Mouse (Mus musculus) large intestine, adult 2 months (tissue): Measurements from ENCODE around the gene Rgs16. TPM values are rescaled to one million over a fixed set of nuclear protein-coding genes. Genes with fewer than 3 reads are reported as not detected.
"Not testable (repeated sequence)": the region's sequence is repeated elsewhere in the genome, so short reads cannot be mapped to it uniquely, and the experiment has no call there.

Experiments
- DNase-seq: peaks from one replicate; pipeline ENCODE4 v3.0.0-alpha.2; 2012; ENCODE audit warnings: low read depth, low spot score
- WGBS: fragments of 180-500 bp; shearing (Covaris S2); methylation state at CpG from one replicate; pipeline ENCODE4 v1.1.7; 2018; 5-methylcytosine and 5-hydroxymethylcytosine counted together
- polyA plus RNA-seq: library from polyadenylated mRNA; depleted of rRNA; stranded (reverse); fragments of >200 nt; gene quantifications from 2 replicates; pipeline ENCODE4 v1.2.3, GENCODE M21; 2012

The Rgs16 gene
- polyA plus RNA-seq, 1 experiment, result 0.78 TPM

DNA sequence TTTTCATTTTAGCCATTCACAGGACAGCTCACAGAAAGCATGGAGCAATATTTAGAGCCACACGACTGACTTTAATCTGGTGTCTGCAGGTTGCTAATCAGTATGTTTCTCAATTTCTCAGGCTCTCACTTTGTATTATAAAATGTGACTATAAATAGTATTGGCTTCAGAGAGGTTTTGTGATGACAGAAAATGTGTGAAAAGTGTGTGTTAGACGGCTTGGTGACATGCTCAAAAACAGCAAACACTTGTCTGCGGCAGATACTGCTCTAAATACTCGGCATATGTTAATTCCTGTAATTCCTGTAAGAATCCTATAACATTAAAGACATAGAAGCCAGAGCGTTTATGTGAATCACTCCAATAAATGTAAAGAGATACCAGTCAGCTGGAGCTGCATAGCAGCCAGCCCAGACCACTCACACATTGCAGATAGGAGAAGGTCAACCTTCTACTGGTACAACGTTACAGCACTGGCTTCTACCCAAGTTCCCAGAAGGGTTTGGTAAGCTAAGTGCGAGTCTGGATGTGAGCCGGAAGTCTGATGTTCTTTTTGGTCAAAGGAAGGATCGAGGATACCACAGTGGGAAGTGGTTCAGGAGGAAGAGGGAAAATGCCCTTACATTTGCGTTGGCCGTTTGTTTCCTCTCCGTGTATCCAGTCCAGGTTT is 7.8 kb downstream of the Rgs16 start:
- WGBS, result 68% methylated on average over 12 of the region's 12 CpGs
- no peak for DNase-seq

DNA sequence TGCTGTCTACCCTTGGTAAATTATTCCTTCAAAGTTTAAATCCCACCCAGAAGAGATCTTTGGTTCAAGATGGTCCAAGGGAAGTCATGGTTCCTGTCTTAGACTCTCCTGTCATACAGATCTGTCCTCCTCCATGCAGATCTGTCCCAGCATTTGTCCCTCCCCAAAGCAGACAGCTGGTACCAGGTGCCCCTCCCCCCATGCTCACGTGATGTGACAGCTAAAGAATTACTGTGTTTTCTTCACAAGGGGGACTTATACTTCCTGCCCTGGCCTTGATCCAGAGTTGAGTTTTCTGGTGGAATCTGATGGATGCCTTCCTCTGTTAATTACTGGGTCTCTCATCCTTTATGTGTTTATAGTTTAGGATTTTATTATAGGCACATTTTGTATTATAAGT is 8.4 kb downstream of the Rgs16 start:
- DNase-seq, result no peak
- WGBS, result 14% methylated on average over 1 of the region's 1 CpGs

DNA sequence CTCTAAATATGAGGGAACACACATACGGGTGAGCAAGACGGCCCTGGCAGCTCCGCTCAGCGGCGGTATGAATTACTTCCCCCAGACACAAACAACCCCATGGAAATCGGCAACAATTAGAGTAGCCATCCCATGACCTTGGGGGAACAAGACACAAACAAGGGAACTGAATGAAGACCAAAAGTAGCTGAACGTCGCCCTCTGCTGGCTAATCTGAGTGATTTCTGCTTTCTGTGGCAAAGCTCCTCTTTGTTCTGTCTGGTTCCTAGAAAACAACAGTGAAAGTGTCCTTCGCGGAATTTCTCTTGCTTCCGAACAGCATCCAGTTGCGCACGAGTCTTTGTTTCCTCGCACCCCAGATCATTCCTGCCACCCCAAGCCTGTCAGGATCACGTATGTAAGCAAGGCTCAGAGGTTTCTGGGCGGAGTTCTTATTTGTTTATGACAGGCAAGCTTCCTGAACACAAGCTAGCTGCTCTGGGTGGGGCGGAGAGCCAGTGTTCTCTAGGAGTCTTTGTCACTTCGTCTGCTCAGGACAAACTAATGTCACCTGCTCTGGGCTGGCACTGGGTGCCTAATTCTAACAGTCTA is 9.2 kb downstream of the Rgs16 start, which contains the start of gene Rnasel:
Gene Rnasel, plus strand, starts transcription at position 216 of the 591 bp plus-strand sequence.
- WGBS, result under 1% methylated on average over 18 of the region's 18 CpGs
- DNase-seq, result peak; percentile 82

DNA sequence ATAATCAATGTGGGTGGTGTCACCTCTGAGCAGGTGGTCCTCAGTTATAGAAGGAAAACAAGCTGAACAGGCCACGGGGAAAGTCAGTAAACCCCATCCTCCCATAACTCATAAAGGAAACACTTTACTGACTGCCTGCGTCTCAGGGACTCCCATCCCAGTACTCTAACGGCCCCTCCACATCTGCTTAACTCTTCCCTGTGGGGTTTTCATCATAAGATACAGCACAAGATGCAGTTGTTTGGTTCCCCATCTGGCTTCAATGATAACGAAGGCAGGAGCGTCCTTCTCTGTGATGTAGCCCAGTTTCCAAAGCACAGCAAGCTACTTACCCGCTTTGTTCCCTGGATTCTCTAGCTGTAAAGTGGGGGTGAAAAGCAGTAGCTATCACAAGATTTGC is 9.9 kb downstream of the Rgs16 start:
- 61% methylated on average over 6 of the region's 6 CpGs for WGBS
- DNase-seq, result no peak

DNA sequence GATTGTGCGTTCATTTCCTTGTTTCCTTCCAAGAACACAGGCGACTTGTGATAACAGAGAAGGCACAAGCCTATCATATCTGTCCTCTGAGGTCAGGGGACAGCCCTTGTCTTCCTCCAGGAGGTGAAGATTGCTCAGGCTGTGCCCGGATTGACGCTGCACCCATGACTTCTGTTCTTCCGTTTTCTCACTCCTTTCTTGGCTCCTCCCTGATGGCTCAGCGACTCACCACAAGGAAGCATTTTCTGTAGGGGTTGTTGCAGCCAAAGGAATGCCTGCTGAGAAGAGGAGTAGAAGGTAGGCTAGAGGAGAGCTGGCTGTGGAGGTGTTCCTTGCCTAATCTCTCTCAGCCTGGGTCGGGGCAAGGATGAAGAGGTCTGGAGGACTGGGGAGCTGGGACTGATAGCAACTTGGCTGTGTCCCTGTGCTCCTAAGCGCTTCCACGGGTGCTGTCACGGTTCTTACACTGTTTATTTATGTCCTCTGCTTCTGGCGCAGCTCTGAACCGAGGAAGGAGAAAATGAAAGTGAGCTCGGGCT is 11.7 kb downstream of the Rgs16 start:
- WGBS, result 3% methylated on average over 13 of the region's 13 CpGs
- DNase-seq, result no peak

DNA sequence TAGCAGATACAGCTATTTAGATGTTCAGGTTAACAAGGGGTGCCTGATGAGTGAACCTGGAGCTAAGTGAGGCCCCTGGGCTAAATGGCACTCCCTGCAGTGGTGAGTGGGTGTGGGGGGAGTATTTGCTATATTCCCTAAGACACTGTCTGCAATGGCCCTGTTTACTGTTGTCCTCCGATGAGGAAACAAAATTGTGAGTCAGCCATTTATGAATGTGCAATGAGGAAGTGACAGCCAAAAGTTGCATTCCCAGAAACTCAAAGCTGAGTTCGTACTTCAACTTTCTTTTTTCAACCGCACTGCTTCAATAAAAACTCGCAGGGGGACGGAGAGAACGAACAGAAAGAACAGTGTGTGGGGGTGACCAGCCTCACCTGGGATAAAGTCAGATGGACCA is 12.4 kb downstream of the Rgs16 start:
- no peak for DNase-seq
- WGBS, result 9% methylated on average over 6 of the region's 6 CpGs

DNA sequence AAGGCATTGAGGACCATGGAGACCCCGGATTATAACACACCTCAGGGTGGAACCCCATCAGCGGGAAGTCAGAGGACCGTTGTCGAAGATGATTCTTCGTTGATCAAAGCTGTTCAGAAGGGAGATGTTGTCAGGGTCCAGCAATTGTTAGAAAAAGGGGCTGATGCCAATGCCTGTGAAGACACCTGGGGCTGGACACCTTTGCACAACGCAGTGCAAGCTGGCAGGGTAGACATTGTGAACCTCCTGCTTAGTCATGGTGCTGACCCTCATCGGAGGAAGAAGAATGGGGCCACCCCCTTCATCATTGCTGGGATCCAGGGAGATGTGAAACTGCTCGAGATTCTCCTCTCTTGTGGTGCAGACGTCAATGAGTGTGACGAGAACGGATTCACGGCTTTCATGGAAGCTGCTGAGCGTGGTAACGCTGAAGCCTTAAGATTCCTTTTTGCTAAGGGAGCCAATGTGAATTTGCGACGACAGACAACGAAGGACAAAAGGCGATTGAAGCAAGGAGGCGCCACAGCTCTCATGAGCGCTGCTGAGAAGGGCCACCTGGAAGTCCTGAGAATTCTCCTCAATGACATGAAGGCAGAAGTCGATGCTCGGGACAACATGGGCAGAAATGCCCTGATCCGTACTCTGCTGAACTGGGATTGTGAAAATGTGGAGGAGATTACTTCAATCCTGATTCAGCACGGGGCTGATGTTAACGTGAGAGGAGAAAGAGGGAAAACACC is 13.7 kb downstream of the Rgs16 start:
- WGBS, result 80% methylated on average over 25 of the region's 25 CpGs
- no peak for DNase-seq

DNA sequence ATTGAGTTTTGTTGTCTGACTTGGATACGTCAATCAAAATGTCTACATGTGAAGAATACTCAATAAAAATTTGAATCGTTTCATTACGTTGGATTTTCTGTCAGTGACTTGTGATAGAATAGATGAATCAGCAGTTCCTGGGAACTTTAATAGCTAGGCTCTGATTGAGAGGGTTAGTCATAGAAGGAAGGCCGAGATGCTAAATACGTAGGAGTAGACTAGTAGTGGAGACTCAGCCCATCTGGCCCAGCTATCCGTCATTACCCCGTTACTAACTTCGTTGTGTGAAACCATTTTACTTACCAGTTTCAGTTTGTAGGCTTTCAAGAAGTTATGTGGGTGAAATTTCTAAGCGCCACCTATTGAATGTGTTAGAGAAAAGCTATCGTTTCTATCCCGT is 24.0 kb downstream of the Rgs16 start:
- no peak for DNase-seq
- 76% methylated on average over 11 of the region's 11 CpGs for WGBS

DNA sequence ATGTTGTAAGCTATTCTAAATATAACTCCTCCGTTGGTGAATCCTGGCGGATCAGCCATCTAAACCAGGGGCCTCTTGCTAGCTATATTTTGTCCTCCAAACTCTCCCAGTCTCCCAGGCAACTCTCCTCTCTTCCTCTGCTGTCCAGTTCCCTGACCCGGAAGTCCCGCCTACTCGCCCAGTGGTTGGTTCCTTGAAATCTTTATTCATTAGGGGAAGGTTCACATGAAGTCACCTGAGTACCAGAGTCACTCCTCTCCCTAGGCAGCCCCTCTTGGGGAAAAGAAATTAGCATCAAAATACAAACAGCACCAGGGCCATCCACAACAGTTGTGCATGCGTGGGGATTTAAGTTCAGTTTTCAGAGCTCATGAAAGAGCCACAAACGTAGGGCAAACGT is 26.1 kb downstream of the Rgs16 start:
- WGBS, result 70% methylated on average over 8 of the region's 8 CpGs
- DNase-seq, result no peak

DNA sequence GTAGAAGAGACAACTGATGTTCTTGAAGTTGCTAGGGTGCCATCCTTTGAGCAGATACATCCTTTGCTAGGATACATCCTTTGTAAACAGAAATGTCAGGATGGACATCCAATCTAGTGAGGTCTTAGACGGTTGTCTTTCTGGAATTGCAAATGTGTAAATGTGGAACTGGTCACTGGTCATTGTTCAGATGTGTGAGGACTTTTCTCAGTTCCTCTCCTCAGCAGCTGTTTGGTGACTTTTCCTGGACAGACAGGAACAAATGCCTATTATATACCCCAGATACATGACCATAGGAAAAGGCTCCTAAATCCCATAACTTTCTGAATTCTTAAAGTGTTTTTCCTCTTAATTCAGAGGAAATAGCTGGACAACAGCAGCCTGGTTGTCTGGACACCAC is 27.1 kb downstream of the Rgs16 start:
- WGBS, result 88% methylated on average over 1 of the region's 1 CpGs

DNA sequence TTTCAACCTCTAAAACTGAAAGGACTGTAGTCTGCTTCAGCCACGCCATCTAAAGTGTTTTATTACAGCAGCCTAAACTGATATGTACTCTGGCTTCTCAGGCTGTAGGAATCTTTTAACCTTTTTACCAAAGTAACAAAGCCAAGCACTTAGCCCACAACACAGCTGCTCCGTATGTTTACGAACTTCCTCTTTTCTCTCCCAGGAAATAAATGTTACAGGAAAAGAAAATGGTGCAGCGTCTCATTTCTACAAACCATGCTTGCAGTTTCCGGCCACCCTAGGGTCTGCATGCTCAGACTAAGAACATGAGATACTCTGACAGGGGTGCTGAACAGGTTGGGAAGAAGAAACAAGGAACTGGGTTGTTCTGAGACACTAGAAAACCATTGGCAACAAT is 28.3 kb downstream of the Rgs16 start:
- WGBS, result 7% methylated on average over 5 of the region's 5 CpGs
- no peak for DNase-seq

More for the DNA sequence above, 27.1 kb downstream of the Rgs16 start:
- no peak for DNase-seq

DNA sequence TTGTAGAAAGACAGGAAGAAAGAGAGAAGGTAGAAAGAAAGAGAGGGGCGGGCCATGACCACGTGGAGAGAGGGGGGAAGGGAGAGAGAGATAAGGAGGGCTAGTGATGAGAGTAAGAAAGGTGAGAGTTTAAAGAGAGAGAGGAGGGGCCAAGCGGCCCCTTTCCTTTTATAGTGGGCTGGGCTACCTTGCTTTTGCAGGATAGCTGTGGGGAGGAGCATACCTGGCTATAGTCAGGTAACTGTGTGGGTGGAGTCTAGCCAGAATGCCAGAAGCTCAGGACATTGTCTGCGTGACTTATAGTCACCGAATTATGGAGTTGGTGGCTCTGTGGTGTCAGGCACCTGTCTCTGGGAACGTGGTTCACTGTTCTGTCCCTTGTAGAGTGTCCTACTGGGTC is 29.4 kb downstream of the Rgs16 start:
- 28% methylated on average over 6 of the region's 6 CpGs for WGBS

DNA sequence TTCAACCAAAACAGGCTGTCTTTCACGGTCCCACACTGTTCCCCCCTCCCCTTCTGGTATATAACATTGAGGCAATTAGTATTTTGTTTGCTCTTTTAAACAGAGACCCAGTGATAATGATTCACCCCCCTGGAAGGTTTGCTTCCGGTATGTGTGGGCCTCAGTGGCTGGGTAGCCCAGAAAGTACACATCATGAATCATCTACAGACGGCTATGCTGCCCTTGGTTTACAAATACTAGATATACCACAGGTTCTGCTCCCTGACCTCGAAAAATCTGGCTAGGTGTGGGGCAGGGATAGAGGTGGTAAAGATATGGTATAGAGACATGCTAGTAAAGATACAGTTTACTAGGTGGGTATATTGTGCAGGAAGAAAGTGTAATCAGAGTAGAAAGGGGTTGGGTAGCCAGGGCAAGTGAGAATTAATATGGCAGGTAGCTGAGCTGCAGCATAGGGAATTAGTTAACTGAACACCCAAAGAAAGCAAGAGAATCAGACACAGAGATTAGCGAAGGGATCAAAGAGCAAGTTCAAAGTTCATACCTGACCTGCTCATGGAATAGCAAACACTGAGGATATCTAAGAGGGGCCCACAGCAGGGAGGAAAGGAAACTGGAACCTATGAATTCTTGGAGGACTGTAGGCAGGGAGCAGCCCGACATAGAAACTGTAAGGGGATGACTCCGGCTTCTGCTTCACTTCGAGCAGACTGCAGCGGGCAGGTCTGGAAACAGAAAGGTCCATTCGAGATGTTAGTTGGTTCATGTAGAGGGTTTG is 30.0 kb downstream of the Rgs16 start:
- DNase-seq, result no peak
- WGBS, result 31% methylated on average over 10 of the region's 10 CpGs

More for the DNA sequence above, 29.4 kb downstream of the Rgs16 start:
- not testable (repeated sequence) for DNase-seq

DNA sequence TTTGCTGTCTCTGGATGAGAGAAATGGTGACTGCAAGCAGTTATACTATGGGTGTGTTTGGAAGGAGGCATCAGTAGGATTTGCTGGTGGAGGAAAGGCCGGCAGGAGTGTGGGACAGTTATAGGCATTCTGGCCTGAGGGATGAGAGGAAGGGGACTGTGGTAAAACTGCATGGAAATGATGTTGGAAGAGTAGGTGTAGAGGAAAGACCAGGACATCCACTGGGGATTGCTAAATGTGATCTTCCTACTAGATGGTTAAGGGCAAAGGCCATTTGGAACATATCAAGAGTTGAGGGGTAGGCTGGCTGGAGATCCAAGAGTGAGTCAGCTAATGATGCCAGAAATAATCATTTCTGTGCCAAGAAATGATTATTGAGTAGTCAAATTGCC is 30.6 kb downstream of the Rgs16 start:
- DNase-seq, result no peak
- whole genome bisulfite sequencing, result 42% methylated on average over 1 of the region's 1 CpGs

DNA sequence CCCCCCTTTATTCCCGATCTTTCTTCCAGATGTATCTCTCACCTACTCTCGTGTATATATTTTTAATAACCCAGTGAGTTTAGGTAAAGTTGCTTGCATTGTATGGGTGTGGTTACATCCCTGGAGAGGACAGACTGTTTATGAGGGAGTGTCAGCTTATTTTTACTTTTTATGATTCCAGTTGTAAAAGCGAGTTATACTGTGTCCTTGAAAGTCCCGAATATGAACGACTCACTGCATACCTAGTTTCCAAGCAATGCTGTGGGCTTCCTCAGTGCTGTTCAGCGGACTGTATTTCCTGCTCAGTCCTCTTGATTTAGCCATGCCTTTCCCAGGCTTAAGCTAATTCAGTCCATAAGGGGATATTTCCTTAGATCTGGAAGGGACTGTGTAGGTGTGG is 35.0 kb downstream of the Rgs16 start:
- 17% methylated on average over 6 of the region's 6 CpGs for WGBS
- no peak for DNase-seq

DNA sequence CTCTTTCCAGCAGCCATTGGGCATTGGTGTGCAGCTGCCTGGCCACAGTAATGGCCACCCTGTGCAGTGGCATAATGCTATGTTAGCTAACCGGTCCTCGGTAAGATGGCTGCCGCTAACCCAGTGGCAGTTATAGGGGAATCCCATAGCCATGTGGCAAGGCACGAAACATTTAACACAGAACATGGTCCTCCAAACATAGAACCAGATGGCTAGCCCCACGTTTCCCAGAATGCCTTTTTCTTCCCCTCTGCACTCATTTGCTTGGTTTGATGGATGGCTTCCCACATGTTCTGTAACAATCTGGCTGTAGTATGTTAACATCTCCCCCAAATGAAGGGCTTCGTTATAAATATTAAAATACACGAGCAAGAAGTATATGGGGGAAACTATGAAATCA is 36.1 kb downstream of the Rgs16 start:
- 90% methylated on average over 7 of the region's 7 CpGs for WGBS
- DNase-seq, result no peak

DNA sequence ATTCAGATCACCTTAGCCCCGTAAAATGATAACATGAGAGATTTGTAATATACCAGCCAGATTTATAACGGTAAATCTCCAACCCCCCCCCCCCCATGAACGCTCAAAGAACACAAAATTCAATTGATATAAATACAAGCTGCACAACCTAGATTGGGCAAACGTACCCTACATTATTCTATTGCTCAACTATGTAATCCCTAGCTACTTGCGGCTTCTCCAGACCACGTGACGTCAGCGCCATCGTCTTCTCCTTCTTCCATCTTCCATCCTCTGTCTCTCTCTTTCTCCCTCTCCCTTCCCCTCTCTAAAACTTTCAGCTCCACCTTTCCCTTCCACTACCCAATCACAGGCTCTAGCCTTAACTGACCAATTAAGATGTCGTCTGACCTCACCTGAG is 38.1 kb downstream of the Rgs16 start:
- 91% methylated on average over 10 of the region's 10 CpGs for WGBS
- no peak for DNase-seq

DNA sequence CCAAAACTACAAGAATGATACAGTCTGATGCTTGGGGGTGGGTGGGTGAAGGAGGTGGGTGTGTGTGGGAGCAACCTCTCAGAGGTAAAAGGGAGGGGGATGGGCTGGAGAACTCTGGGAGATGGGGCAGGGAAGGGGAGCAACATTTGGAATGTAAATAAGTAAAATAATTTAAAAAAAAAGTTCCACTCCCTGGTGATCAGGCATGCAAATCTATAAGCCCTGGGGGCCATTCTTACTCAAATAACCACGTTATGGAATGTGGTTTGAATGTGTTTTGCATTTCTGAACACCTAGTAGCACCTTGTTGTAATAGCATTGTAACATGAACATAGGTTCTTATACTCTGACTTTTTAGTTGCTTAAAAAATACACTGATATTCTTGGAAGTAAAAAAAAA is 43.2 kb downstream of the Rgs16 start:
- WGBS, result 77% methylated on average over 1 of the region's 1 CpGs
- DNase-seq, result no peak

DNA sequence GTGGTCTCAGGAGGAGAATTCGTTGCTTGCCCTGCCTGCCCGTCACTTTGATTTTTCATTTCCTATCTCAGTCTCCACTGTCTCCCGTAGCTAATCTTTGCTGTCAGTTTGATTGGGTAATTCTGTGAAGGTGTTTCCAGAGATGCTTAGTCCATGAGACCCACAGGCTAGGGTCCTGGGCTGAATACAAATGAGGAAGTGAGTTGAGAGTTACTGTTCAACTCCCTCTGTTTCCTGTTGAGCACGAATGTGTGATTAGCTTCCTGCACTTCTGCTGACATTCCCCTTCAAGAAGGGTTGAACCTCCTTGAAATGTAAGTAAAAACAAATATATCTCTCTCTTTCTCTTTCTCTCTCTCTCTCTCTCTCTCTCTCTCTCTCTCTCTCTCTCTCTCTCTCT is 45.5 kb downstream of the Rgs16 start:
- no peak for DNase-seq
- WGBS, result 62% methylated on average over 4 of the region's 4 CpGs

DNA sequence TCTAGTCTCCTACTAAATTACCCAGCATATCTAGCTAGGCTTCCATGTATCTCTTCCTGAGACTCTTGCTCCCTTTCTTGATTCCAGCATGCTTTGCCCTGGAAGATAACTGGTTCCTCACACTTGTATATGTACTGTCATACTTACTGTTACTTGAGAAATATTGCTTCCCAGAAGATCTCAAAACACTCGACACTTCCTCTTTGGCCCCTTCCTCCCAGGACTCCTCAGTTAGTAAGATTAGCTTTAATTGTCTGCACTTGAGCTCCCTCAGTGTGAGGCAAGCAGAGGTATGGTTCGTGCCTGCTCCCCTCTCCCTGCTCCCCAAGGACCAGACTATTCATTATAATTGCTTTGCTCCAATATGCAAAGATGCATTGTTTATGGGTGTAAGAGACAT is 50.6 kb downstream of the Rgs16 start:
- 82% methylated on average over 2 of the region's 2 CpGs for WGBS

More for the DNA sequence above, 50.6 kb downstream of the Rgs16 start:
- no peak for DNase-seq
